Mouse (Mus musculus) lung, embryonic 14.5 days (tissue): Measurements from ENCODE around the gene Med19. TPM values are rescaled to one million over a fixed set of nuclear protein-coding genes. Genes with fewer than 3 reads are reported as not detected.

Experiments used
- ATAC-seq: fragments of 200-750 bp; cut with Nextera tagmentation; 2 replicates; pipeline ENCODE4 v1.8.0; 2017; ENCODE audit warnings: mild to moderate bottlenecking, moderate TSS enrichment, moderate library complexity; ENCODE audit not compliant: insufficient read depth
- DNase-seq: peaks from one replicate; pipeline ENCODE4 v3.0.0-alpha.2; 2015
- H3K27ac ChIP-seq: fragments of 300-500 bp; sonication (generic); 2 replicates; pipeline ENCODE4 v1.5.1; 2014; ENCODE audit warnings: low read depth, mild to moderate bottlenecking, moderate library complexity
- H3K27me3 ChIP-seq: fragments of 300-500 bp; sonication (generic); 2 replicates; pipeline ENCODE4 v1.6.1; 2014; ENCODE audit warnings: low read length, control low read depth; ENCODE audit not compliant: insufficient read depth
- H3K36me3 ChIP-seq: fragments of 300-500 bp; sonication (generic); 2 replicates; pipeline ENCODE4 v1.6.1; 2014; ENCODE audit warnings: control low read depth; ENCODE audit not compliant: insufficient read depth
- H3K4me1 ChIP-seq: fragments of 300-500 bp; sonication (generic); 2 replicates; pipeline ENCODE4 v1.6.1; 2014; ENCODE audit warnings: antibody characterized with exemption, control low read depth; ENCODE audit not compliant: insufficient read depth
- H3K4me2 ChIP-seq: fragments of 300-500 bp; sonication (generic); 2 replicates; pipeline ENCODE4 v1.6.1; 2014; ENCODE audit warnings: mild to moderate bottlenecking
- H3K4me3 ChIP-seq: fragments of 300-500 bp; sonication (generic); 2 replicates; pipeline ENCODE4 v1.5.1; 2014; ENCODE audit warnings: low read depth, low read length
- H3K9ac ChIP-seq: fragments of 300-500 bp; sonication (generic); 2 replicates; pipeline ENCODE4 v1.6.1; 2014
- H3K9me3 ChIP-seq: fragments of 300-500 bp; sonication (generic); 2 replicates; pipeline ENCODE4 v1.6.1; 2016; ENCODE audit warnings: low read depth, low read length, control low read depth
- CTCF ChIP-seq: IDR thresholded peaks from 2 replicates; pipeline ENCODE4 v1.5.1; 2016; ENCODE audit warnings: antibody characterized with exemption, low read depth
- WGBS: fragments of 180-500 bp; shearing (Covaris S2); extraction: QIAGEN DNeasy Blood & Tissue Kit; methylation state at CpG from one replicate; pipeline ENCODE4 v1.1.7; 2014; 5-methylcytosine and 5-hydroxymethylcytosine counted together
- polyA plus RNA-seq: library from polyadenylated mRNA; unstranded; fragments of >200 nt; fragmentation: Nextera tagmentation; extraction: Ambion mirVana; gene quantifications from 2 replicates; pipeline ENCODE4 v1.2.1, GENCODE M21; 2014

The Med19 gene
- 44.8 and 45.4 TPM in 2 replicates for polyA plus RNA-seq

DNA sequence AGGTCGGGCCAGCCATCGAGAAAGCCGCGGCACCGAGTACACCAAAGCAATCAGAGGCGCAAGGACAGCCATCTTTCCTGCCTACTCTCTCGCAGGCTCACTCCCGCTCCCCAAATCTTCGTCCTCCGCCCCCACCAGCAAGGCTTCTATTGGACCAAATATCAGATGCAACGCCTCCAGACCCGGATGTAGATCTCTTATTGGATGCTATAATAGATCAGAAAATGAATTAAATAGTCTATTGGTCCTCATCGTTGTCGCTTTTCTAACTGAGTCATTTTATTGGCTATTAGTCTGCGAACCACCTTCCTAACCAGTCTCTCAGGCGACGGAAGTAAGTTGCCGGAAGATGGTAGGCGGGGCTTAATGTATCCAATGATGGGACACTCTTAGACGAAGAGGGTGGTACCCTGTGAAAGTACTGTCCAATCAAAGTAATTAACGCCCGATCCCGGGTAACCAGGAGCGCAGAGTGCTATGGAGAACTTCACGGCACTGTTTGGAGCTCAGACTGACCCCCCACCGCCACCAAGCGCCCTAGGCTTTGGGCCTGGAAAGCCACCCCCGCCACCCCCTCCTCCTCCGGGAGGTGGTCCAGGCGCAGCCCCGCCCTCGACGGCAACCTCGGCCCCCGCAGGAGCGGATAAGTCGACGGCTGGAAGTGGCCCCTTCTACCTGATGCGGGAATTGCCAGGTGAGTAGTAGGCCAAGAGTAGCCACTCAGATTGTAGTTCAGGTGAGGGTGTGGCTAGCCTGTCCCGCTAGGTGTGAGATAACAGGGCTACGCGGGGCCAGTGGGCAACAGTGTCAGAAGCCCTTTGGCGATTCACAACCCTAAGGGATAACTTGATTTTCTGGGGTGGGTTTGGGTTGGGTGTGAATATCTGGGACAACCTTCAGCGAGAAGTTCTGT is at the start of gene Med19, which contains the start of gene Gm28635:
Med19 (plus strand) TSS at position 435 of the 913 bp plus-strand sequence.
Gm28635 (minus strand) TSS at position 74 of the 913 bp plus-strand sequence.
- DNase-seq: peak; percentile 100
- H3K27me3 ChIP-seq: no peaks in the 10 kb centered on the region
- H3K4me2 ChIP-seq: peak within 1 kb of the TSS; percentile 70
- TF ChIP-seq CTCF: no peak
- H3K27ac ChIP-seq: peak within 1 kb of the TSS; percentile 76; the same call in 1 of the 2 replicates
- under 1% methylated on average over 44 of the region's 44 CpGs for WGBS
- H3K4me1 ChIP-seq: peaks cover 6% of the 10 kb centered on the region; the same call in 1 of the 2 replicates
- H3K36me3 ChIP-seq: peaks cover 48% of the 10 kb centered on the region
- ATAC-seq: peak; percentile 100
- peak within 1 kb of the TSS; percentile 79 for H3K9ac ChIP-seq
- peak within 1 kb of the TSS; percentile 85 for H3K4me3 ChIP-seq
- no peaks in the 10 kb centered on the region for H3K9me3 ChIP-seq

GRCm38 (mm10) chr2:84632001-84632400 is 46.2 kb upstream of the Med19 start:
- TF ChIP-seq CTCF: no peak
- Histone ChIP-seq H3K4me2 (no peak overlapping the region), H3K4me1 (peaks cover 41% of the 10 kb centered on the region), H3K36me3 (0 out of 2 replicates have a peak, but pooled peaks cover 16% of the 10 kb centered on the region), H3K27me3 (no peaks in the 10 kb centered on the region), H3K4me3 (no peak overlapping the region), H3K27ac (peak overlapping the region; percentile 71; the same call in 1 of the 2 replicates), H3K9me3 (no peaks in the 10 kb centered on the region), H3K9ac (no peak overlapping the region)
- ATAC-seq (no peak), DNase-seq (no peak)
- WGBS: 94% methylated on average over 1 of the region's 1 CpGs

DNA sequence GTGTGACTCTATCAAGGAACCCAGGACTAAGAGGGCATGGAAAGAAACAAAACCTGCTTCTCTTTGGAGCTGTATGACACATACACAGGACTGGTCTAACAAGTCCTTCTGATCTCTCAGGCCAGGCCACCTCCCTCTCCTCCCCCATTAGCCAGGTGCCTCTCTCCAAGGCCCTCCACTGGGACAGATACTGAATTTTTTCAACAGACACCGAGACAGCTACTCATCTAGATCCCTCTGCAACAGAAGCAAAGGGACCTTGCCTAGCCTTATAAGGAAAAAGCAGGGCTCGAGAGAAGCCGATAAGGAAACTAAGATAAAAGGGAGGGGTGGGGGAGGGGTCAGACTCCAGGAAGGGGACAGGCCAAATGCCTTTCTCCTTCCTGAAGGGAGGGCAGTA is 45.2 kb upstream of the Med19 start:
- no peaks in the 10 kb centered on the region for H3K9me3 ChIP-seq
- no peak overlapping the region; the same call in 1 of the 2 replicates for H3K4me3 ChIP-seq
- peaks cover 49% of the 10 kb centered on the region for H3K4me1 ChIP-seq
- ATAC-seq (no peak), DNase-seq (peak; percentile 64)
- H3K27ac ChIP-seq: peak overlapping the region; percentile 71
- 3% methylated on average over 3 of the region's 3 CpGs for WGBS
- H3K4me2 ChIP-seq: peak overlapping the region; percentile 57
- H3K9ac ChIP-seq: peak overlapping the region; percentile 7; the same call in 1 of the 2 replicates
- H3K27me3 ChIP-seq: no peaks in the 10 kb centered on the region
- no peak for TF ChIP-seq CTCF
- 0 out of 2 replicates have a peak, but pooled peaks cover 16% of the 10 kb centered on the region for H3K36me3 ChIP-seq

DNA sequence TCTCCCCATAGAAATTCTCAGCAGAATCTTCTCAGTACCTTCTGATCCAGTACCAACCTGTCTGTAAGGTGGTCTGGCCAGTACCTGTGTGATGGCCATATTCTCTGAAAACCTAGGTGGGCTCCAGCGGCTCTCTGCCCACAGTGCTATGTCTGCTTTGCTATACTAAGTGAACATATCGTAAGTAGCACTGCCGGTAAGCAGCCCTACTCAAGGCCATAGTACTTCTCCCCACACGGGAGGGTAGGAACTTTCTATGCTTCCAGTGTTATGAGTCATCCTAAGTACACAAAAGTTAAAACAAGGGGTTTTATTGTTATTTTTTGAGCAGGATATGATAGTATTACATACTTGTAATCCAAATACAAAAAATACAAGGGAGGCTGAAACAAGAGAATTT is 44.2 kb upstream of the Med19 start:
- peaks cover 49% of the 10 kb centered on the region for H3K4me1 ChIP-seq
- ATAC-seq (no peak), DNase-seq (peak; percentile 26)
- H3K9ac ChIP-seq: peak overlapping the region; percentile 7; the same call in 1 of the 2 replicates
- H3K36me3 ChIP-seq: 0 out of 2 replicates have a peak, but pooled peaks cover 8% of the 10 kb centered on the region
- WGBS: 43% methylated on average over 4 of the region's 4 CpGs
- no peak for TF ChIP-seq CTCF
- H3K27me3 ChIP-seq: no peaks in the 10 kb centered on the region
- peak overlapping the region; percentile 57 for H3K4me2 ChIP-seq
- no peaks in the 10 kb centered on the region for H3K9me3 ChIP-seq
- H3K27ac ChIP-seq: peak overlapping the region; percentile 98
- H3K4me3 ChIP-seq: no peak overlapping the region

GRCm38 (mm10) chr2:84634934-84635482 is 43.2 kb upstream of the Med19 start:
- 0 out of 2 replicates have a peak, but pooled peaks cover 2% of the 10 kb centered on the region for H3K36me3 ChIP-seq
- no peaks in the 10 kb centered on the region for H3K27me3 ChIP-seq
- peak overlapping the region; percentile 50 for H3K9ac ChIP-seq
- H3K4me2 ChIP-seq: peak overlapping the region; percentile 57
- peak overlapping the region; percentile 98 for H3K27ac ChIP-seq
- DNase-seq (peak; percentile 66), ATAC-seq (no peak)
- no peaks in the 10 kb centered on the region for H3K9me3 ChIP-seq
- 16% methylated on average over 4 of the region's 4 CpGs for WGBS
- no peak for TF ChIP-seq CTCF
- peaks cover 52% of the 10 kb centered on the region for H3K4me1 ChIP-seq
- H3K4me3 ChIP-seq: peak overlapping the region; percentile 17; the same call in 1 of the 2 replicates

GRCm38 (mm10) chr2:84635611-84636010 is 42.6 kb upstream of the Med19 start:
- no peak for TF ChIP-seq CTCF
- Histone ChIP-seq H3K4me3 (peak overlapping the region; percentile 17), H3K27ac (peak overlapping the region; percentile 98), H3K9me3 (no peaks in the 10 kb centered on the region), H3K9ac (peak overlapping the region; percentile 50), H3K27me3 (no peaks in the 10 kb centered on the region), H3K36me3 (peaks cover 5% of the 10 kb centered on the region; the same call in 1 of the 2 replicates), H3K4me1 (peaks cover 52% of the 10 kb centered on the region), H3K4me2 (peak overlapping the region; percentile 57)
- 0% methylated on average over 2 of the region's 2 CpGs for WGBS
- peak; percentile 98 for DNase-seq
- ATAC-seq: peak; percentile 95
